Mouse (Mus musculus) E14TG2a.4 (cell line): ENCODE data around the gene Gli2.
A peak's percentile ranks its signal among the peaks of the same experiment; 100 is the strongest.

Experiments
- H3K27me3 ChIP-seq: 2 replicates; pipeline ENCODE4 v1.6.1; 2014; ENCODE audit warnings: low read length, control low read depth; ENCODE audit not compliant: insufficient read depth
- H3K36me3 ChIP-seq: 2 replicates; pipeline ENCODE4 v1.6.1; 2014; ENCODE audit warnings: low read length, control low read depth; ENCODE audit not compliant: insufficient read depth
- H3K4me1 ChIP-seq: replicated peaks from 2 replicates; pipeline ENCODE4 v1.6.1; 2014; ENCODE audit warnings: low read depth, low read length, control low read depth
- H3K4me3 ChIP-seq: replicated peaks from 2 replicates; pipeline ENCODE4 v1.5.1; 2014; ENCODE audit warnings: mild to moderate bottlenecking, low read length
- H3K9me3 ChIP-seq: 2 replicates; pipeline ENCODE4 v1.6.1; 2014; ENCODE audit warnings: low read length, control low read depth
- CTCF ChIP-seq: conservative IDR thresholded peaks from 2 replicates; pipeline ENCODE4 v1.5.1; 2014; ENCODE audit warnings: low read length
- NANOG ChIP-seq: IDR thresholded peaks from 2 replicates; pipeline ENCODE4 v1.6.1; 2014; ENCODE audit warnings: borderline replicate concordance, low read length, mixed read lengths
- POU5F1 ChIP-seq: IDR thresholded peaks from 2 replicates; pipeline ENCODE4 v1.6.1; 2014; ENCODE audit warnings: low read length, borderline replicate concordance

Gli2 gene

GRCm38 (mm10) chr1:118927543-118928354, 125.7 kb downstream of the Gli2 start:
- Histone ChIP-seq H3K4me1 (peaks cover 29% of the 10 kb centered on the region), H3K4me3 (no peak overlapping the region), H3K9me3 (no peaks in the 10 kb centered on the region), H3K36me3 (peaks cover 82% of the 10 kb centered on the region), H3K27me3 (no peaks in the 10 kb centered on the region)
- TF ChIP-seq NANOG = no peak

GRCm38 (mm10) chr1:118926556-118926955, 126.9 kb downstream of the Gli2 start:
- H3K4me3 ChIP-seq = no peak overlapping the region
- H3K4me1 ChIP-seq = peaks cover 33% of the 10 kb centered on the region
- no peak for TF ChIP-seq POU5F1
- no peak for TF ChIP-seq CTCF
- no peak for TF ChIP-seq NANOG
- no peaks in the 10 kb centered on the region for H3K27me3 ChIP-seq
- H3K9me3 ChIP-seq = no peaks in the 10 kb centered on the region
- peaks cover 81% of the 10 kb centered on the region for H3K36me3 ChIP-seq

- peaks cover 41% of the 10 kb centered on the region for H3K4me1 ChIP-seq
- no peaks in the 10 kb centered on the region for H3K27me3 ChIP-seq
- H3K4me3 ChIP-seq = no peak overlapping the region
- H3K9me3 ChIP-seq = no peaks in the 10 kb centered on the region
- peaks cover 79% of the 10 kb centered on the region for H3K36me3 ChIP-seq
- TF ChIP-seq CTCF (no peak), POU5F1 (no peak), NANOG (no peak)
Observed at GRCm38 (mm10) chr1:118922189-118922588, 131.2 kb downstream of the Gli2 start.

- no peak for TF ChIP-seq NANOG
- no peak for TF ChIP-seq POU5F1
- TF ChIP-seq CTCF = no peak
- H3K36me3 ChIP-seq = peaks cover 73% of the 10 kb centered on the region
- H3K27me3 ChIP-seq = no peaks in the 10 kb centered on the region
- no peak overlapping the region for H3K4me3 ChIP-seq
- H3K9me3 ChIP-seq = no peaks in the 10 kb centered on the region
- H3K4me1 ChIP-seq = peaks cover 71% of the 10 kb centered on the region
Observed at GRCm38 (mm10) chr1:118917520-118918220, 135.7 kb downstream of the Gli2 start.

- no peaks in the 10 kb centered on the region for H3K9me3 ChIP-seq
- peaks cover 63% of the 10 kb centered on the region for H3K36me3 ChIP-seq
- no peak for TF ChIP-seq POU5F1
- TF ChIP-seq CTCF = no peak
- no peak for TF ChIP-seq NANOG
- peaks cover 78% of the 10 kb centered on the region for H3K4me1 ChIP-seq
- H3K27me3 ChIP-seq = no peaks in the 10 kb centered on the region
- no peak overlapping the region for H3K4me3 ChIP-seq
Observed at GRCm38 (mm10) chr1:118916477-118917075, 136.8 kb downstream of the Gli2 start.

- Histone ChIP-seq H3K27me3 (no peaks in the 10 kb centered on the region), H3K9me3 (no peaks in the 10 kb centered on the region), H3K36me3 (peaks cover 56% of the 10 kb centered on the region), H3K4me1 (peaks cover 100% of the 10 kb centered on the region), H3K4me3 (0 out of 2 replicates have a peak overlapping the region, but pooled peaks have one; percentile 13)
- TF ChIP-seq NANOG (no peak), CTCF (no peak), POU5F1 (no peak)
Observed at GRCm38 (mm10) chr1:118913414-118914385, 139.7 kb downstream of the Gli2 start.

GRCm38 (mm10) chr1:118912929-118913328, 140.5 kb downstream of the Gli2 start:
- no peaks in the 10 kb centered on the region for H3K27me3 ChIP-seq
- no peak for TF ChIP-seq CTCF
- no peak for TF ChIP-seq POU5F1
- peaks cover 100% of the 10 kb centered on the region for H3K4me1 ChIP-seq
- H3K36me3 ChIP-seq = peaks cover 56% of the 10 kb centered on the region
- H3K4me3 ChIP-seq = 0 out of 2 replicates have a peak overlapping the region, but pooled peaks have one; percentile 13
- no peaks in the 10 kb centered on the region for H3K9me3 ChIP-seq

GRCm38 (mm10) chr1:118911427-118911727, 142.0 kb downstream of the Gli2 start:
- H3K4me3 ChIP-seq = no peak overlapping the region
- no peaks in the 10 kb centered on the region for H3K27me3 ChIP-seq
- TF ChIP-seq POU5F1 = no peak
- TF ChIP-seq CTCF = no peak
- no peak for TF ChIP-seq NANOG
- H3K4me1 ChIP-seq = peaks cover 97% of the 10 kb centered on the region
- H3K36me3 ChIP-seq = peaks cover 53% of the 10 kb centered on the region
- no peaks in the 10 kb centered on the region for H3K9me3 ChIP-seq
